Mouse (Mus musculus) thymus, adult 18-20 months (tissue): ENCODE data around the gene Slc44a2.
"Not testable (repeated sequence)": the region's sequence is repeated elsewhere in the genome, so short reads cannot be mapped to it uniquely, and the experiment has no call there.

ENCODE experiments used
- DNase-seq, 2 experiments: peaks; one replicate each; pipeline ENCODE4 v3.0.0; 2022; ENCODE audit warnings: mixed read lengths in 2 of 2

Slc44a2 gene

GRCm38 (mm10) chr9:21320619-21321512 lies at the start of gene Slc44a2:
TSS of gene Slc44a2 (plus strand) at chr9:21320698.
- peak; percentile 79 to 82 for DNase-seq

GRCm38 (mm10) chr9:21272391-21272790 lies 48.1 kb upstream of the Slc44a2 start:
- DNase-seq: no peak

- no peak for DNase-seq
Observed at GRCm38 (mm10) chr9:21273094-21273493, 47.4 kb upstream of the Slc44a2 start.

- DNase-seq: no peak
Observed at GRCm38 (mm10) chr9:21273520-21274228, 46.8 kb upstream of the Slc44a2 start.

GRCm38 (mm10) chr9:21274336-21274735 lies 46.2 kb upstream of the Slc44a2 start:
- DNase-seq: no peak

GRCm38 (mm10) chr9:21275013-21275710 lies 45.3 kb upstream of the Slc44a2 start:
- no peak for DNase-seq

- DNase-seq: no peak
Observed at GRCm38 (mm10) chr9:21275727-21276126, 44.8 kb upstream of the Slc44a2 start.

- no peak for DNase-seq
Observed at GRCm38 (mm10) chr9:21276307-21276706, 44.2 kb upstream of the Slc44a2 start.

- DNase-seq: no peak
Observed at GRCm38 (mm10) chr9:21277776-21278175, 42.7 kb upstream of the Slc44a2 start.

- no peak for DNase-seq
Observed at GRCm38 (mm10) chr9:21283591-21283990, 36.9 kb upstream of the Slc44a2 start.

GRCm38 (mm10) chr9:21283994-21284393 lies 36.5 kb upstream of the Slc44a2 start:
- DNase-seq: no peak

GRCm38 (mm10) chr9:21286753-21287152 lies 33.7 kb upstream of the Slc44a2 start:
- no peak for DNase-seq

- peak; percentile 99 to 100 for DNase-seq
Observed at GRCm38 (mm10) chr9:21287571-21288402, 32.7 kb upstream of the Slc44a2 start, which contains the start of gene Kri1. TSS of gene Kri1 (minus strand) at chr9:21287969.

GRCm38 (mm10) chr9:21288404-21289336 lies 31.8 kb upstream of the Slc44a2 start:
- peak in 1 of 2 experiments; percentile 69 for DNase-seq

GRCm38 (mm10) chr9:21289337-21289671 lies 31.2 kb upstream of the Slc44a2 start:
- no peak for DNase-seq

GRCm38 (mm10) chr9:21290589-21290988 lies 29.9 kb upstream of the Slc44a2 start:
- DNase-seq: no peak

- DNase-seq: peak; percentile 100
Observed at GRCm38 (mm10) chr9:21291022-21291787, 29.3 kb upstream of the Slc44a2 start, which contains the start of gene Cdkn2d. TSS of gene Cdkn2d (minus strand) at chr9:21291407.

- DNase-seq: not testable (repeated sequence)
Observed at GRCm38 (mm10) chr9:21291868-21292267, 28.6 kb upstream of the Slc44a2 start.

GRCm38 (mm10) chr9:21292271-21292670 lies 28.2 kb upstream of the Slc44a2 start:
- no peak for DNase-seq

- no peak for DNase-seq
Observed at GRCm38 (mm10) chr9:21299014-21299413, 21.5 kb upstream of the Slc44a2 start.
